Mouse (Mus musculus) fibroblast of lung, adult 2 months (primary cell): ENCODE measurements at regions not wholly inside any gene's neighbourhood (a gene's known extent, or its start where the extent isn't known, plus 50 kb on each side); places are given as distances from the start of the nearest gene placed in this dataset.
A peak's percentile ranks its signal among the peaks of the same experiment; 100 is the strongest.
"Not testable (repeated sequence)": the region's sequence is repeated elsewhere in the genome, so short reads cannot be mapped to it uniquely, and the experiment has no call there.

Experiments used
- DNase-seq: peaks from one replicate; pipeline ENCODE4 v3.0.0-alpha.2; 2011; ENCODE audit warnings: low read depth

DNA sequence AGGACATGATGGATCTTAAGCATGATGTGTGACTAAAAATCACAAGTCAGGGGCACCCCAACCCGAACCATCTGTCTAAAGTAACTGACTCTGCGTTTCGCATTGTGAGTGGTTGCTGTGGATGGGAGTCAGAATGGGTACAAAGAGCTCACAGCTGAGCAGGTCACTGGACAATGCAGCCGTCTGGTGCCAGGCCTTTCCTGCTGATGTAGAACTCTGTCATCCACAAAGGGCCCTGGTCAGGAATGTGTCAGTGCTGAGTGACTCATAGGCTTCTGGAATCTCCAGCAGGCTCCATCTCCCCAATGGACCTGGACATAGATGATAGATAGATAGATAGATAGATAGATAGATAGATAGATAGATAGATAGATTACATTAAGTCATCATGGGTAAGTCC, 335.8 kb upstream of the Maf start:
- no peak for DNase-seq

DNA sequence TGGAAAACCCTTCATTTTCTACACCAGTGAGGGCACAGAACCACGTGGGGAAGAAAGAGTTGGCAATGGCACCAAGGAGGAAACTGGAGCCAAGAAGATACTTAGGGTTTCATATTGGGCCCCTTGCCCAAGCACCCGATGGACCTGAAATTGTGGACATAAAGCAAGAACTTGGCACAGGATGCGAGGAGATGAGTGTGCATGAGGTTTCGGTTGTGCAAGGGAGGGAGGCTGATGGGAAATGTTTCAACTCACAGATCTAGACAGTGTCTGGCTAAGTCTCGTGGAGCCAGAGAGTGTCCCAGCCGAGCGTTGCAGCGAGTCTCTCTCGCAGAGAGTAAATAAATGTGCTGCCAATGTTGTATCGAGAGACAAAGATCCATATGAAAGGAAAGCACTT, 323.4 kb upstream of the Maf start:
- peak; percentile 40 for DNase-seq

DNA sequence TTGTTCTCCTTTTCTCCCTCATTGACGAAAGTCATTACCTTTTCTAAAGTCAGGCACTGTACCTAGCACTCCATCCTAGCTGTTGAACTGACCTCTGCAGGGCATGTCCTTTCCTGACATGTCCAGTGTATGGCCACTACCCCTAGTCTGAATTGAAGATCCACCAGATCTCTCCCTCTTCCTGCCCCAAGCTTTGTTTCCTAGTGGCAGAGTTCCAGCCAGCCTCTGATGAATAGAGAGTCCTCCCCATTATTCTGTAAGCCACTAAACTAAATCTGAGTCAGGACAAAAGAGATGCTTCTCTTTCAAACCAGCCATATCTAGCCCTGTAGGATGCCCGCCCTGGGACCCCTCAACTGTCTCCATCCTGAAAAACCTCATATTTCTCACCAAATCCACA, 317.7 kb upstream of the Maf start:
- no peak for DNase-seq

DNA sequence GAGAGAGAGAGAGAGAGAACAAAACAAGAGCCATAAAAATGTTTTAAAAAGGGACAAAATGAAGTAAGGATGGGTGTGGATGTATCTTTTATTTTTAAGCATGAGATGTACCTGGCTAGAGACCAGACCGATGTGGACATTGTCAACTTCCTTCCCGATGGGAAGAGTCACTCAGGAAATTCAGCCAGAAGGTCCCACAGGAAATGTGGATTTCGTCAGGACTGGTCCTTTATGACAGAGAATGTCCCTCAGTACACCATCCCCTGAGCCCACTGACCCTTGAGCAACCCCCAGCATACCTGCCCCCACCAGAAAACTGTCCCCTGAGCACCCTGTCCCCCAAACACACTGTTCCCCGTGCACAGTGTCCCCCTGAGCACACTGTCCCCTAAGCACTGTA, 317.2 kb upstream of the Maf start:
- DNase-seq = no peak

DNA sequence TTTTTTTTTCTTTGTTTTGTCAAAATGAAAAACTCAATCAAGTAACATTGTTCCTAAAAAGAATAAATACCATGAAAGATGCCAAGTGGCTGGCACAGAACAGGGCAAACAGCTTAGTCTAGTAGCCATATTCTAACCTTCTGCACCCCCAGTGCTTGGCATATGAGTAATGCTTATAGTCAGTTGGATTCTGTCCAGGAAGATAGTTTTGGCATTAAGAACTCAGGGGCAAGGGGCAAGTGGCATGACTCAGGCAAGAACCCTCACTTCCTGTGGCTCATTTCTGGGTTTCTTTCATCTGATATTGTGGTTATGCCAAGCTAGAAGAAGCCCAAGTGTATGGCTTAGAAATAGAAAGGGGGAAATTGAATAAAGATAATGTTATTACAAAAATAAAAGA, 314.1 kb upstream of the Maf start:
- peak; percentile 9 for DNase-seq

DNA sequence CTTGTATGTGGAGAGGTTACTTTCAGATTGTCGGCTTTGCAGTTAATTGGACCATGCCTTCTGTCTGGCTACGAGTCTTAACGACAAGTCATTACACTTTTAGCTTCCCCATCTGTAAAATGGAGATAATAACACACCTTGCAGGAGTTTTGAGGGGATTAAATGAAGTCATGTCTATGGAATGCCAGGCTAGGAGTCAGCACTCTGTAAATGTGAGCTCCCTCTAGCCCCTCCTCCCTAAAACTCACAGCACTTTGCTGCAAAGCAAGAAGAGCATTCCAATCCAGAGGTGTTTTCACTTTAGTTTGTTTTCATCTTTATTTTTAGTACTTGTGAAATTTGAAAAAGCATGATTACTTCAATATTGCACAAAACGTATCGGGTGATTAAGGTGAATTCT, 287.7 kb upstream of the Maf start:
- DNase-seq = no peak

DNA sequence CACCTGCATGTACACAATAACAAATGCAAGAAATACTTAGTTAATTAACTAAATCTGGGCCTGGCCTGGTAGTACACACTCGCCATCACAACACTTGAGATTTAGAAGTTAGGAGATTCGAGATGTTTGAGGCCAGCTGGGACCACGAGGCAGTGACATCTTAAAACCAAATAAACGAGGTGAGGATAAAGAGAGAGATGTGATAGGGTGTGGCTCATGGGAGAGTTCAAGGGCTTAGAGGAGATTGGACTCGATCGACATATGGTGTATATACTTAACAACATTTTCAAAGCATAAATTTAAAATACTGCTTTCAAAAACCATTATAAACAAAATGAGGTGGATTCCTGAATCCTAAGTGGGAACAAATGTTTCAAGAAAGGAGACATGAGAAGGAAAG, 284.4 kb upstream of the Maf start:
- DNase-seq = no peak

DNA sequence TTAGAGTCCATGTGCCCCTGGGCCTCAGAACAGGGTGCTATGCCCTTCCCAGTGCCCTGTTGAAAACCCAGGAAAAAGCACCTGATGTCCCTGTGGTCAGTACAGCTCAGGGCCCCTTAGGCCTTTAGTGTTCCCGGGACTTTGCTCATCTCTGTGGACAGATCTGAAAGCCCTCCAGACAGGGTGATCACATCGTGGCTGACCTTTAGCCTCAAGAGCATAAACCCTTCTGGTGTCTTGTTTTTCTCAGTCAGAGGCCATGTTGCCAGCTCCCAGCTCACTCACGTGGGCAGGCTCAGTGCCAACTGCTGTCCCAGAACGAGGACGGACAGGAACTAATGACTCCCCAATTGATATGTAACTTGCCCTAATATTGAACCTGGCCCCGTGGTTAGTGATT, 275.8 kb upstream of the Maf start:
- no peak for DNase-seq

DNA sequence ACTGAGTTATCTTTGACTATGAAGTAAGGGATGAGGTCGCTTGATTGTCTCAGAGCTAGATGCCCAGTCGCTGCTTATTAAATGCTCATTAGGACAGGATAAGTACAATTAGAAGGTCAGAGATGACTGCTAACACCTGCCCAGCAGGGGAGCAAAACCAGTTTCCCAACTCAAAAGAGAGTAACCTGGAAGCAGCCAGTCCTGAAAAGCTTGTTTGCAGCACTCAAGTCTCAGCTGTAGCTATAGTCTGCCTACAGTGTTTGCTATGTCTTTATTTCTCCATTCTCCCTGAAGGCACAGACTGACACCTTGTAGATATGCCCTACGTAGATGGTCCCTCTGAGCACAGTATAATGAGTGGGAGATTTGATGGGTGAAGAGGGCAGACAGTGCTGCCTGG, 274.7 kb upstream of the Maf start:
- DNase-seq = no peak

DNA sequence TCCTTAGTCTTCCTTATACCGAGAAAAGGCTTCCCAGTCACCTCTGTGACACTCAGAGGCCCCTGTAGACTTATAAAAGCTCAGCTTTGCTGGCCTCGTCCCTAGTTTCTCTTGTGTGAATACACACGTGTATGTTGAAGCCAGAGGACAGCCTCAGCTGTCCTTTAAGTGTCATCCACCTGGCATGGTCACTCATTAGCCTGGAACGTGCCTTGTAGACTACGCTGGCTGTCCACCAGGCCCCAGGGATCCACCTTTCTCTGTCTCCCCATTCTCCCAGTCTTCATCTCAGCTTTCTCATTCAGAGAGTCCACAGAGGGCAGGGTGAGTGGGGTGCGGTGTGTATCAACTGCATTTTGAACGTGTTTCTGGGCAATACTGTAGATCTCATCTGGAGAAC, 273.8 kb upstream of the Maf start:
- DNase-seq = no peak

DNA sequence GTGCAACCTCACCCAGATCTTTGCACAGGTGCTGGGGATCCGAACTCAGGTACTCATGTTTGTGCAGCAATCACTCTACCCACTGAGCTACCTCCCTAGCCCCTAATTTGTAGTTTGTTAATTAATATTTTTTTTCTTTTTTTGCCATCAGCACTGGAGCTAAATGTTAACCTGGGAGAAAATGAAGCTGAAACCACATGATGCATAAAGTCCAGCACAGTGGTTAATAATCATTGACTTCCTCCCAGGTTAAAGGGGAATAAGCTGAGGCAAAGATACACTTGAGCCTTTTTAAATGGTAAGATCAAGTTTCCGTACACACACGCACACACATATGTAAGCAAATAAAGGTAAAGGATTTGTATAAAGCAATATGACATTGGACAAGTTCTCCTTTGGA, 273.0 kb upstream of the Maf start:
- DNase-seq = no peak

DNA sequence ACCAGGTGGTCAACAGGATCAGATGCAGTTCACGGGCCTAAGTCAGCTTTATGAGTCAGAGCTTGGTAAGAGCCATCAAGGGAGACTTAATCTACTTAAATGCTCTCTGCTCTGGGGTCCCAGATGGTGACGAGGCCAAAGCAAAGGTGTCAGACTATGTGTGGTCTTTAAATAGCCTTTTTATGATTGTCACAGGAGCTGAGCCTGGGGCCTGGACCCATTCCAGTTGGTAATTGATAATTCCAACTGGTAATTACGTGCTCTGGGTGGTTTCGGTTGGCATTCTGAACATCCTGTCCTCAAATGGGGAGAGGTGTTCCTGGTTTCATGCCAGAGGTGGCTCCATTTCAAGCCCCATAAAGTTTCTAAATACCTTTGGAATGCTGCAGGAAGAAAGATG, 269.6 kb upstream of the Maf start:
- no peak for DNase-seq

DNA sequence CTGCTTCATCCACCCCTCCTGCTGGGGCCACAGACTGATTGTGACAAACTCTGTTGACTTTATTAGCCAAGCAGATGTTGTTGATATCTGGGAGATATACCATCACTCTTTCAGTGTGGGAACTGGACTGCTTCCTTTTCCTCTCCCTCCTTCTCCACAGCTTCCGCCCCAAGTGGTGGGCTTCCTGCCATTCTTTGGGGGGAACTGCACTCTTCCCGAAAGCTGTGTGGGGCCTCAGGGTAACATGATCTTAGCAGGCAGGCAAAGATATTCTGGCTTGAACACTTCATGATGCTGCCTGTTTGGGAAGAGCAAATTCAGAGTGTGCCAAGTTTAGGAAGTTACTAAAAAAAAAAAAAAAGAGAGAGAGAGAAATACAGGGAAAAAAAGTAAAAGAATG, 267.1 kb upstream of the Maf start:
- DNase-seq = no peak

DNA sequence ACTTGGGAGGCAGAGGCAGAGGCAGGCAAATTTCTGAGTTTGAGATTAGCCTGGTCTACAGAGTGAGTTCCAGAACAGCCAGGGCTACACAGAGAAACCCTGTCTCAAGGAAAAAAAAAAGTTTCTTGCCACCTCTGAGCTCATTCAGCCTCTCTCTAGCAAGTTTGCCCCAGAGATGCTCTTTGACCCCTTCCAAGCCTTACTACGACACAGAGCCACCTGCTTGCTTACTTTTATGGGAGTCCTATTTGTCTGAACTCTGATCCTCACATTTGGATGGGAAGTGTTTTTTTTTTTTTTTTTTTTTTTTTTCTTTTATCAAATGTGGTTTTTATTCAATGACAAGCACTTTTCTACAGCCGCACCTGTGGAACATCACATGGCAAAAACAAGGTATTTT, 263.8 kb upstream of the Maf start:
- not testable (repeated sequence) for DNase-seq

DNA sequence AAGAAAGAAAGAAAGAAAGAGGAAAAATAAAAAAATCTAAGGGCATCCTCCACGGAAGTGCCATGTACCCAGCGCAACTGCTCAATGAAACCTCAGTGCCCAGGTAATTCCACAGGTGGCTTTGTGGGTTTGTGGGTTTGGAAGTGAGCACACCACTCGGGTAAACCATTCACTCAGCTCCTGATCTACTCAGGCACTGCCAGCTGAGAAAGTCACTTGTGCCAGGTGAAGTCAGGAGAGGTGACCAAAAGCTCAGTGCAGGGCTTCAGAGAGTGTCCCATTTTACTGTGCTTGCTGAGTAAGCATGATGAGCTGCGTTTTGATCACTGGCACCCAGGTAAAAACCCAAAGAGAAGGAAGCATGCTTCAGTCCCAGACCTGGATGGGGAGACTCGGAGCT, 260.5 kb upstream of the Maf start:
- DNase-seq = no peak

DNA sequence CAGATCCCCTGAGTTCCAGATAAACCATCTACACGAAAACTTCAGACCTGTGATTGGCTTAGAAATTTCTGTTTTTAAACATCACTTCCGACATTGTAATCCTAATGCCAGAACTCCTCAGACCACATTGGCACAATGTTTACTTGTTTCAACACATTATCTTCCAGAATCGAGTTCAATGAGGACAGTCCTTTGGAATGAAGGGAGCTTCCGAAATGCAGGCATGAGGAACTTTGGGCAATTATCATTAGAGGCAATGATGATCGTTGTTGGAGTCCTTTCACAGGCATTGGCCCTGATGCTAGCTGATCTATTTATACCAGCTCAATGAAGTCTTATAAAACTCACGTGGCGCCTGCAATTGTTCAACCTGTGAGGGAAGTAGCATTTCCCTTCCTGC, 258.4 kb upstream of the Maf start:
- DNase-seq = no peak

DNA sequence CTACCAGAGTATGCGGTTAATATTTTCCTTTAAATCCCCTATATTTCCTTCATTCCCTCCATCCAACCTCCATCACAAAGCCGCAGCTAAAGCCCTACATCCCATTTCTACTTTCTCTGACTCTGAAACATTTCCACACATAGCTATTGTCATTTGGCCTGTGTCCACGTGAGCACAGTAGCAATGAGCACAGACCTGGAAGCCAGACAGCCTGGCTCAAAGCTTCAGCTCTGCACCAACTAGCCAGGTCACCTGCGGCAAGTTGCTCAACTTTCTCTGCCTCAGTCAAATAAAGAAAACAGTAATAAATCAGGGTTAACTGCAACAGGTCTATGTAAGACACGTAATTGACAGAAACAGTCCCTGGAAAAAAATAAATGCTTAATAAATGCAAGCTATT, 247.8 kb upstream of the Maf start:
- DNase-seq = peak; percentile 26

DNA sequence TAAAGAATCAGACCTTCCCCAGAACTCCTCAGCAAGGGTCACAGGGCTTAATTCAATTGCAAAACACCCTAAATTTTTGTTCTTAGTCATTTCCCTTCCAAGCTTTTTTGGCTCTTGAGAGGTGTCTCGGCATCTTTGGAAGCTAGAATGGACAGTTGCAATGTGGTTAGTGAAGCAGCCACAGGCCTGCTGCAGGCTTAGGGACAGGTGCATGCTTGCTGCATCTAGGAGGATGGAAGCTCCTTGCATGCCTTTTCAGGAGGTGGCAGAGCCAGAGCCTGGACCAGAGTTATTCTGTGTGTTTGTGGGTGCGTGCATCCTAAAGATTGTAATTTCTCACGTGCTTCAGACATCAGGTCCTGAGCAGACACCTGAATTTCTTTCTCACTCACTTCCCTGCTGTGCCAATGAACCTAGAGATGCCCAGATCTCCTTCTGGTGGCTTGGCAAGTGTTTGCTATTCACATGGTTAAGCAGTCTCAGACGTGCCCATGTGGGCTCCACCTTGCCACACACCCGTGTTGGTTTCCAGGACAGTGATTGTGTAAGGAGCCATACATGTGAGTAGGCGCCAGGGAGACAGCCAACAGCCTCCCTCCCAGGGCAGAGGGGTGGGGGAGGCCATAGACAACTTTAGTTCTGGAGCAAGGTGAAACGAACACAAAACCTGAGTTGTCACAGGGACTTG, 246.3 kb upstream of the Maf start:
- no peak for DNase-seq

DNA sequence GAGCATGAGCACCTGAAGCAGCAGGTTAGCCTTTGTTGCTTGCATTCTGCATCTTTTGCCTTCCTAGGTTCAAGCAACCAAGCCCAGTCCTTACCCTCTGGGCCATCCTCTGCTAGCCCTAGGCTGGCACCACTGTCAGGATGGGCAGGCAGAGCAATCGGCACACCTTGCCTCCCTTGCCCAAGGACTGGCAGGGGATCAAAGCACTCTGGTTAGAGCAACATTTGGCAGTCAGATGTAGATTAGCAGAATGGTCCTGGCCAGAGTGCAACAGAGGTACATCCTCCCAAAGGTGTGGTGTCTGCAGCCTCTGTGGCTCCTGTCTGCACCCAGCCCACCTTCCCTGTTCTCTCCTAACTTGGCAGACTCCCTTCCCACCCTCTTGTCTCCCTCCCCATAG, 244.9 kb upstream of the Maf start:
- DNase-seq = no peak

DNA sequence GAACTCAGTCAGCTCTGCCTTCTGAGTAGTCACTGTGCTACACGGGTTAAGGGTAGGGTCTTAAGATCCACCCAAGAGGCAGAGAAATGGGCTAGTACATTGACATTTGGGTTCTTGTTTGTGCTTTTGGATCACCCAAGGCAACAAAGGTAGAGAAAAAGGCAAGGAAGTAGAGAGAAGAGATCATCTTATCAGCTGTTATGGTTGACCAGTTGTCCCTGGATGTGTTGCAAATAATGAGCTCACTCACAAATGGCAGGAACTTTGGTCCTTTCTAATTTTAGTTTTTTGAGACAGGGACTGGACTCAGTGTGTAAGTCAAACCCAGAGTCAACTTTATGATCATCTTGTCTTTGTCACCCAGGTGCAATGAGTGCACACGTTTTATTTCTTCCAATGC, 241.3 kb upstream of the Maf start:
- DNase-seq = no peak

DNA sequence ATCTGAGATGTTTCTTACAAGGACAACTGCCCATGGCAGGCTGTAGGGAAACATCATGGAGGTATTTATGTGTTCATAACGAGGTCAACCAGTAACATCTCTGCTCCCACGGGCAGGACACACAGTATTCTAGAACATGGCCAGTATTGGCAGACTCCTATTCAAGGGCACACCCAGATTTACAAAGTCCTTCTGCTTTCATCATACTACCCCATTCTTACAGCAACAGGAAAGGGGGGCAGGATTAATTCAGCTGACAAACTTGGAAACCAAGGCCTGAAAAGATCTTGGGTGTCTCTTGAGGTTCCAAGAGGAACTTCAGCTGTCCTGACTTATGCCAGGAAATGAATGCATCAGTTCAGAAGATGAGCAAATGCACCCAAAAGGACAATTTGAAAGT, 240.4 kb upstream of the Maf start:
- no peak for DNase-seq

DNA sequence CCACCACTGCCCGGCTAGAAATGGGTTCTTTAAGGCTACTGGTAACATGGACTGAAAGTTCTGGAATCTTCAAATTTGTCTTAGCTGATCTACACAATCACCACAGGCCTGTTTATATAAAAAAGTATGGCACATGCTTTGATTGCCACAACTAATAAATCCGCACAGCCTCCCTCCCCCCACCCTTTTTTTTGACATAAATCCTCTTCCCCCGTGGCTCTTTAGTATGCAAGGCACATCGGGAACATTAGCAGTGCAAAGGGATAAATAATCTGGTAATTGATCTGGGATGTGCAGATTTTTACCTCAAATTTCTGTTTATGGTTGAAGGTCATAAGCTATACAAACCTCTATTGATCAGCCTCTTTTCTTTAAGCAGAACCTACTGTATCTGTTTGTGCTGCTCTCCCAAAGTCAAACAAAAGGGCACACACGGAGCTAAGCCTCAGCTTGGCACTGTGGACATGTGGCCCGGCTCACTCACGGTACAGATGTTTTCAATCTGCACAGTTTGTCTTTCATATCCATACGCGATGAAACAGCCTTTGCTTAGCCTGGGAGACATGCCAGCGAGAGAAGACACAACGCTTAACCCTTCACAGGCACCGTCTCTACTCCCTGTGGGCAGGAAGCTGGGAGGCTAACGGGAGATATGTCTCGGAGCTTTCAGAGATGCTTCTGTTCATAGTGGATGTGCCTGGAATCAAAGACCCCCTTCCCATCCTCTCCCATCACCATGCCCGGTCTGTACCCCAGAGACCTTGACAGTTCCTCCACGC, 235.3 kb upstream of the Maf start:
- no peak for DNase-seq

DNA sequence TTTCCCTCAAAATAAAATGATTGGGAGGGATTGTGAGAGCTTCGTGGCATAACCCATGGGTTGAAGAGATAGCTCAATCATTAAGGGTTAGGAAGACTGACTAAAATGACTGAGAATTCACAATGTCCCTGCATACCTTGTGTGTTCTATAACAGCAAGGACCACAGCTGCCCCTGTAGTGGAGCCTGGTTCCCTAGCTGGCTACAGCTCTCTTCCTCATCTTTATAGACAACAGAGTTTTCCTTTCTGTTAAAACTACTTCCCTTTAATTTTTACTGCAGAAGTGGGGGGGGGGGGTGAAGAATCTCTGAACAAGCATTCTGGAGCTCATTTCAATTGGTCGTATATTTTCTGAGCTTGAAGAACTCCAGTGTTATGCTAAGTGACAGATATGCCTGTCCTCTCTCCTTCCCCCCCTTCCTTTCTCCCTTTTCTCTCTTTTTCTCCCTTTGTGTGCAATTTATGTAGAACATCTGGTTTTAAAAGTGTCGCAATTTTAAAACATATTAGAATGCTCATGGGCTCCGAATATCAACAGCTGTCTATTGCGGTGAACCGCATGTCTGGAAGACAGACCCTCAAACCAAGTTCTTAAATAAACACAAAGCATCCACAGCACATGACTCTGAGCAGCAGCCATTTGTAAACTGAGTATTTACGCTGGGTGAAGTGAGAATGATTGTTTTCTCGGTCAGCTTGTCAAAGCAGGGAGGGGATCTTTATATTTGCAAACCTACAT, 222.0 kb upstream of the Maf start:
- DNase-seq = peak; percentile 30
